Comparison of ENCODE assay signal across 8 mouse cellular contexts in the genomic region with DNA sequence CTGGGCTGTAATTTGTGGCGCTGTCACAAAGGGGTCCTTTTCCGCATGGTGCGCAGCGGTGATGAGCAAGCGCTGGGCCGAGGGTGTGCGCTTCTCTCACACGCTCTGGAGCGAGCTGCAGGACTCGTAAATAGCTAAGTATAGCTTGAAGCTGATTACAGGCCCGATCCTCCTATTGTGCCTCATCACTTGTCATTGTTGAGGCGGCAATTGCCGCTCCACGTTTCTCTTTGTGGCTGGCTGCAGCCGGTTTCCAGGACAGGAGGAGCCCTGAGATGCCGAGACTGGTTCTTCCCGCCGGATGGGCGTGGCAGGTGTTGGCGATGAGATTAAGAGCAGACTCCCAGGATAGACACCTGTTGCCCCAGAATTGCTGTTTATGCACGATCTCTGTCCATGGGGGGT. TPM values are rescaled to one million over a fixed set of nuclear protein-coding genes. Genes with fewer than 3 reads are reported as not detected.
DNase-seq lines count a peak whose midpoint lies in the region; ATAC-seq and TF ChIP-seq lines count a peak whose summit lies in the region.

No protein-coding gene starts in this region.

- peak overlapping the region; percentile 58 for H3K4me2 ChIP-seq in heart, postnatal 0 days (ENCODE audit: low read depth, low read length)
- H3K4me2 ChIP-seq in limb, embryonic 13.5 days (replicated peaks), result peak overlapping the region; percentile 54

- peak; percentile 59 for ATAC-seq in heart, postnatal 0 days (ENCODE audit: insufficient read depth, low read depth)
- ATAC-seq in limb, embryonic 13.5 days (ENCODE audit: low FRiP score, low read depth), result no peak

- no peaks in the 10 kb centered on the region; the same call in 1 of the 2 replicates for H3K9me3 ChIP-seq in heart, postnatal 0 days (replicated peaks; ENCODE audit: control insufficient read depth, low read length)
- H3K9me3 ChIP-seq in limb, embryonic 13.5 days, result peaks cover 6% of the 10 kb centered on the region

- TF ChIP-seq EP300 in heart, postnatal 0 days (IDR thresholded peaks at IDR 0.05; ENCODE audit: low read depth), result no peak

- peak; percentile 5 to 21 for DNase-seq in kidney, postnatal 36 days
- no peak for DNase-seq in kidney, adult 9 months
- DNase-seq in cerebellum, postnatal 25 days, result peak; percentile 27 to 52
- no peak for DNase-seq in heart, postnatal 0 days (ENCODE audit: low spot score)
- peak; percentile 65 for DNase-seq in retina, postnatal 1 day
- DNase-seq in gastrocnemius, adult 18-20 months (ENCODE audit: low spot score), result no peak
- DNase-seq in thymus, postnatal 36 days, result no peak

- WGBS in heart, postnatal 0 days, result 20% methylated on average over 21 of the region's 21 CpGs
- WGBS in limb, embryonic 13.5 days, result 19% methylated on average over 21 of the region's 21 CpGs

- no peaks in the 10 kb centered on the region for H3K36me3 ChIP-seq in heart, postnatal 0 days (replicated peaks; ENCODE audit: control insufficient read depth, insufficient read depth, low read length)
- no peaks in the 10 kb centered on the region for H3K36me3 ChIP-seq in limb, embryonic 13.5 days

- H3K4me3 ChIP-seq in heart, postnatal 0 days (ENCODE audit: low read depth, low read length), result peak overlapping the region; percentile 27
- H3K4me3 ChIP-seq in limb, embryonic 13.5 days, result peak overlapping the region; percentile 29

- H3K9ac ChIP-seq in heart, postnatal 0 days (replicated peaks; ENCODE audit: low read depth, low read length), result no peak overlapping the region
- H3K9ac ChIP-seq in limb, embryonic 13.5 days, result no peak overlapping the region

- H3K27ac ChIP-seq in heart, postnatal 0 days (ENCODE audit: low read depth), result no peak overlapping the region
- no peak overlapping the region for H3K27ac ChIP-seq in limb, embryonic 13.5 days

- no peaks in the 10 kb centered on the region for H3K27me3 ChIP-seq in heart, postnatal 0 days (ENCODE audit: control insufficient read depth, insufficient read depth, low read length)
- H3K27me3 ChIP-seq in limb, embryonic 13.5 days, result peaks cover 28% of the 10 kb centered on the region

- no peak for TF ChIP-seq CTCF in heart, postnatal 0 days (IDR thresholded peaks at IDR 0.05; ENCODE audit: low read depth)

- peaks cover 6% of the 10 kb centered on the region; the same call in 1 of the 2 replicates for H3K4me1 ChIP-seq in heart, postnatal 0 days (ENCODE audit: control insufficient read depth, insufficient read depth)
- H3K4me1 ChIP-seq in limb, embryonic 13.5 days, result peaks cover 6% of the 10 kb centered on the region; the same call in 1 of the 2 replicates

RNA-seq across cellular contexts. Expression of a gene that starts 44.8 kb away (rescaled TPM):
- total RNA-seq in heart, postnatal 0 days (2014; rRNA removed; ENCODE audit: low replicate concordance), result 2.2 and 3.1 TPM in 2 replicates
- 2.6 and 3.1 TPM in 2 replicates for polyA plus RNA-seq in heart, postnatal 0 days (2015; fragmentation: Nextera tagmentation; extraction: Ambion mirVana)
- polyA plus RNA-seq in limb, embryonic 13.5 days (2015; fragmentation: Nextera tagmentation; extraction: Ambion mirVana), result 1.8 and 2.2 TPM in 2 replicates
- total RNA-seq in gastrocnemius, adult 18-20 months (2021), result 1 to 10 TPM in 1 of 2 experiments, under 1 TPM in 1; 0.68 to 1.3 TPM

RNA-seq across cellular contexts. Expression of a gene that starts 50.2 kb away (rescaled TPM):
- 0.88 and 2.8 TPM in 2 replicates for total RNA-seq in heart, postnatal 0 days (2014; rRNA removed; ENCODE audit: low replicate concordance)
- 0.63 and 0.69 TPM in 2 replicates for polyA plus RNA-seq in heart, postnatal 0 days (2015; fragmentation: Nextera tagmentation; extraction: Ambion mirVana)
- polyA plus RNA-seq in limb, embryonic 13.5 days (2015; fragmentation: Nextera tagmentation; extraction: Ambion mirVana), result 2.4 and 2.8 TPM in 2 replicates
- under 1 TPM; 0.84 to 0.88 TPM for total RNA-seq in gastrocnemius, adult 18-20 months (2021)

Comparison
In these comparisons a context has a peak if more than half of its experiments do, and no peak if none do; other contexts are left out.
1. DNase-seq: peak in kidney, postnatal 36 days (2 of 2), cerebellum, postnatal 25 days (2 of 2) and retina, postnatal 1 day (single experiment); none in kidney, adult 9 months (single experiment), heart, postnatal 0 days (single experiment), gastrocnemius, adult 18-20 months (single experiment) and thymus, postnatal 36 days (0 of 2).